Mouse (Mus musculus) kidney, adult 18-20 months (tissue): ENCODE results near the gene Grin2b.

Experiments
- DNase-seq: peaks from one replicate; pipeline ENCODE4 v3.0.0; 2021

Grin2b gene

GRCm38 (mm10) chr6:135993897-135994296 lies 179.4 kb downstream of the Grin2b start:
- no peak for DNase-seq

GRCm38 (mm10) chr6:135993378-135993777 lies 179.9 kb downstream of the Grin2b start:
- no peak for DNase-seq

GRCm38 (mm10) chr6:135976106-135976505 lies 197.2 kb downstream of the Grin2b start:
- DNase-seq: no peak

- no peak for DNase-seq
These were observed 200.8 kb downstream of the Grin2b start for GRCm38 (mm10) chr6:135972481-135972880.

GRCm38 (mm10) chr6:135971481-135971880 lies 201.8 kb downstream of the Grin2b start:
- no peak for DNase-seq

- DNase-seq: no peak
These were observed 202.5 kb downstream of the Grin2b start for GRCm38 (mm10) chr6:135970716-135971318.

GRCm38 (mm10) chr6:135961766-135962165 lies 211.5 kb downstream of the Grin2b start:
- no peak for DNase-seq

- no peak for DNase-seq
These were observed 213.7 kb downstream of the Grin2b start for GRCm38 (mm10) chr6:135959629-135960028.

GRCm38 (mm10) chr6:135951666-135952065 lies 221.6 kb downstream of the Grin2b start:
- DNase-seq: no peak

- DNase-seq: no peak
These were observed 227.8 kb downstream of the Grin2b start for GRCm38 (mm10) chr6:135945511-135945910.

GRCm38 (mm10) chr6:135944358-135944757 lies 229.0 kb downstream of the Grin2b start:
- DNase-seq: no peak

GRCm38 (mm10) chr6:135943121-135943617 lies 230.1 kb downstream of the Grin2b start:
- no peak for DNase-seq

GRCm38 (mm10) chr6:135932924-135933323 lies 240.4 kb downstream of the Grin2b start:
- DNase-seq: no peak

- no peak for DNase-seq
These were observed 240.9 kb downstream of the Grin2b start for GRCm38 (mm10) chr6:135932400-135932920.

GRCm38 (mm10) chr6:135917676-135918075 lies 255.6 kb downstream of the Grin2b start:
- DNase-seq: no peak

GRCm38 (mm10) chr6:135914608-135915007 lies 258.7 kb downstream of the Grin2b start:
- DNase-seq: no peak

- DNase-seq: no peak
These were observed 261.2 kb downstream of the Grin2b start for GRCm38 (mm10) chr6:135912114-135912513.

- no peak for DNase-seq
These were observed 262.2 kb downstream of the Grin2b start for GRCm38 (mm10) chr6:135911131-135911530.

- DNase-seq: peak; percentile 77
These were observed 265.6 kb downstream of the Grin2b start for GRCm38 (mm10) chr6:135907540-135908320.

- DNase-seq: no peak
These were observed 266.2 kb downstream of the Grin2b start for GRCm38 (mm10) chr6:135907137-135907536.

- DNase-seq: no peak
These were observed 268.9 kb downstream of the Grin2b start for GRCm38 (mm10) chr6:135904391-135904790.

- DNase-seq: no peak
These were observed 272.9 kb downstream of the Grin2b start for GRCm38 (mm10) chr6:135900410-135900809.

GRCm38 (mm10) chr6:135899225-135899624 lies 274.1 kb downstream of the Grin2b start:
- no peak for DNase-seq

GRCm38 (mm10) chr6:135894793-135895228 lies 278.5 kb downstream of the Grin2b start:
- DNase-seq: no peak
